In the genomic region with DNA sequence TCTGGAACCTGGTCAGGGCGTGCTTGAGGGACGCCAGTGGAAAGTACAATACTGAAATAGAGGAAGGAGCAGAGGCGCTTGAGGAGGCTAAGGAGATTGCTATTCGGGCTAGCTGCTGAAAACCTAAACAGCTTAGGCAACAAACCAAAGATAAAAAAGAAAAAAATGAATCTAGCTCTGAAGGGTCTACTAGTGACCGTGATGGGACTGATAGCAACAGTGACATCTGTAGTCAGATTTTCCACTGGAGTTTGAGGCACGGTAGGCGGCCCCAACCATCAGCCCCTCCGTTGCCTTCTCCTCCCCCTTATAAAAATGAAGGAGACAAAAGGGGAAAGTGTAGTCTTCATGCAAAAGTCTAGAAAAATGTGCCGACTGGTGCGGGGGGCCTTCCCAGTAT, we compare ENCODE assay signal across 24 mouse cellular contexts.
A peak's percentile ranks its signal among the peaks of the same experiment; 100 is the strongest.
DNase-seq lines count a peak whose midpoint lies in the region; ATAC-seq and TF ChIP-seq lines count a peak whose summit lies in the region.
"Had no signal": no experiment of that assay in that cellular context is flagged by ENCODE, and none has a peak within 500 bp of the region (broad histone marks: within the 10 kb centered on the region; RNA-seq: fewer than 3 reads in every experiment).

No protein-coding gene starts in this region.

- no peaks in the 10 kb centered on the region for H3K36me3 ChIP-seq in CH12.LX (replicated peaks in 1 of 2; ENCODE audit: control insufficient read depth in 1 of 2, insufficient read depth in 1 of 2, low read length in 1 of 2)
- no peaks in the 10 kb centered on the region for H3K36me3 ChIP-seq in MEL (ENCODE audit: control insufficient read depth in 1 of 2, insufficient read depth in 2 of 2, low read length in 2 of 2)
- no peaks in the 10 kb centered on the region for H3K36me3 ChIP-seq in myocyte (ENCODE audit: control insufficient read depth, insufficient read depth)
- no peaks in the 10 kb centered on the region for H3K36me3 ChIP-seq in heart, embryonic 12.5 days
- H3K36me3 ChIP-seq: G1E had no signal

- TF ChIP-seq CTCF in CH12.LX (conservative IDR thresholded peaks at IDR 0.05 in 1 of 2, IDR thresholded peaks at IDR 0.05 in 1 of 2; ENCODE audit: low read depth in 2 of 2, low read length in 2 of 2) (no peak), MEL (IDR thresholded peaks at IDR 0.05 in 2 of 3, conservative IDR thresholded peaks at IDR 0.05 in 1 of 3; ENCODE audit: control insufficient read depth in 1 of 3, insufficient read depth in 1 of 3, low read depth in 2 of 3, low read length in 3 of 3, poor library complexity in 1 of 3, severe bottlenecking in 1 of 3) (no peak)

- in situ Hi-C loops in CH12.LX (cut with MboI; ENCODE audit: low pct_ligation_motif_present, low pct_unique_long_range_greater_than_20kb, low sequenced_read_pairs) = no loop called here

- 0 out of 2 replicates have a peak, but pooled peaks have one; percentile 35 for TF ChIP-seq EP300 in CH12.LX (IDR thresholded peaks at IDR 0.05; ENCODE audit: low read length)
- no peak for TF ChIP-seq EP300 in MEL (IDR thresholded peaks at IDR 0.05; ENCODE audit: low read depth in 1 of 2, low read length in 2 of 2)

- H3K27me3 ChIP-seq in CH12.LX (replicated peaks) (no peaks in the 10 kb centered on the region), MEL (ENCODE audit: control insufficient read depth in 1 of 2, insufficient read depth in 2 of 2, low read length in 2 of 2) (no peaks in the 10 kb centered on the region), myocyte (ENCODE audit: control insufficient read depth, insufficient read depth, insufficient read length) (no peaks in the 10 kb centered on the region)
- no peaks in the 10 kb centered on the region for H3K27me3 ChIP-seq in heart, embryonic 12.5 days (replicated peaks)
- H3K27me3 ChIP-seq: Patski had no signal

- H3K79me2 ChIP-seq in CH12.LX (replicated peaks; ENCODE audit: control insufficient read depth, extremely low read depth, insufficient read depth, poor library complexity, severe bottlenecking) (no peaks in the 10 kb centered on the region), MEL (ENCODE audit: control insufficient read depth, insufficient read depth, low read length, poor library complexity) (no peaks in the 10 kb centered on the region), myocyte (ENCODE audit: control insufficient read depth, insufficient read depth) (no peaks in the 10 kb centered on the region)

- TF ChIP-seq POLR2A in CH12.LX (IDR thresholded peaks at IDR 0.05; ENCODE audit: low read depth, low read length) = peak; percentile 32; the same call in 1 of the 2 replicates
- TF ChIP-seq POLR2A in MEL (IDR thresholded peaks at IDR 0.05; ENCODE audit: control insufficient read depth in 1 of 2, insufficient read depth in 1 of 2, low read depth in 1 of 2, low read length in 2 of 2, poor library complexity in 1 of 2) = no peak
- TF ChIP-seq POLR2A in myocyte (IDR thresholded peaks at IDR 0.05; ENCODE audit: insufficient read length, low read depth) = no peak

- DNase-seq in A20 (ENCODE audit: low read depth, low spot score) (peak; percentile 66), CH12.LX (ENCODE audit: extremely low read depth) (peak; percentile 61), MEL (ENCODE audit: low read depth, low spot score) (peak; percentile 7)
- no peak for DNase-seq in lung, adult 18-20 months
- DNase-seq in adrenal gland, postnatal 10 days = no peak
- DNase-seq: adrenal gland, adult 2 months; adrenal gland, adult 8-10 months; adrenal gland, postnatal 14 days; adrenal gland, postnatal 25 days; adrenal gland, postnatal 36 days; B cell, adult 2 months; cerebellum, adult 11 months; cerebellum, adult 11-12 months; cerebellum, adult 18-20 months; cerebellum, adult 2 months; cerebellum, adult 8-10 months; cerebellum, adult 9-10 months had no signal

- H3K4me1 ChIP-seq in CH12.LX (ENCODE audit: control insufficient read depth in 1 of 2, insufficient read depth in 2 of 2) = peaks cover 3 to 5% of the 10 kb centered on the region in 2 experiments; a peak in 2 of 4 replicates
- no peaks in the 10 kb centered on the region for H3K4me1 ChIP-seq in MEL (ENCODE audit: control insufficient read depth in 1 of 2, insufficient read depth in 2 of 2, low read length in 2 of 2)
- no peaks in the 10 kb centered on the region for H3K4me1 ChIP-seq in heart, embryonic 12.5 days (replicated peaks)

- WGBS in heart, embryonic 12.5 days = 79% methylated on average over 10 of the region's 10 CpGs

- H3K27ac ChIP-seq in CH12.LX (ENCODE audit: insufficient read depth, low read depth) (peak overlapping the region; percentile 67), MEL (ENCODE audit: control insufficient read depth, low read depth, low read length) (no peak overlapping the region)
- H3K27ac ChIP-seq in heart, embryonic 12.5 days (ENCODE audit: poor library complexity, severe bottlenecking) = no peak overlapping the region

- dilution Hi-C loops in CH12.LX (cut with MboI; ENCODE audit: extremely low pct_ligation_motif_present, extremely low pct_unique_long_range_greater_than_20kb, low sequenced_read_pairs) = no loop called here

- TF ChIP-seq RAD21 in CH12.LX (IDR thresholded peaks at IDR 0.05; ENCODE audit: low read depth, low read length) = no peak
- TF ChIP-seq RAD21 in MEL (IDR thresholded peaks at IDR 0.05; ENCODE audit: low read depth, low read length) = no peak

- H3K9me3 ChIP-seq in CH12.LX (replicated peaks; ENCODE audit: low read length) = no peaks in the 10 kb centered on the region
- H3K9me3 ChIP-seq in MEL (replicated peaks; ENCODE audit: insufficient read depth, low read length) = no peaks in the 10 kb centered on the region
- 0 out of 2 replicates have a peak, but pooled peaks cover 9% of the 10 kb centered on the region for H3K9me3 ChIP-seq in heart, embryonic 12.5 days (replicated peaks)
- H3K9me3 ChIP-seq: G1E had no signal

- H3K4me3 ChIP-seq in CH12.LX (replicated peaks in 1 of 3; ENCODE audit: low read depth in 2 of 3, low read length in 2 of 3, poor library complexity in 1 of 3) = peak overlapping the region; percentile 48 to 61 (median 58)
- no peak overlapping the region for H3K4me3 ChIP-seq in MEL (ENCODE audit: control insufficient read depth in 1 of 2, insufficient read depth in 1 of 2, low read depth in 2 of 2, low read length in 2 of 2)
- H3K4me3 ChIP-seq in myocyte = no peak overlapping the region
- no peak overlapping the region for H3K4me3 ChIP-seq in heart, embryonic 12.5 days

- no peak overlapping the region for H3ac ChIP-seq in myocyte (ENCODE audit: control insufficient read depth, insufficient read length)

- peak overlapping the region; percentile 87 for H3K4me2 ChIP-seq in CH12.LX (ENCODE audit: insufficient read depth, low read depth, poor library complexity, severe bottlenecking)
- H3K4me2 ChIP-seq in myocyte (ENCODE audit: low read depth) = peak overlapping the region; percentile 9
- H3K4me2 ChIP-seq in heart, embryonic 12.5 days = no peak overlapping the region

- ATAC-seq in heart, embryonic 12.5 days (ENCODE audit: insufficient number of reproducible peaks, low FRiP score) = no peak
- no peak for ATAC-seq in megakaryocyte, adult 5-6 weeks (ENCODE audit: poor library complexity, severe bottlenecking)
- ATAC-seq: activated CD4-positive, CD25-positive, alpha-beta regulatory T cell, adult 4 months; CD4-positive, CD25-positive, alpha-beta regulatory T cell, adult 4 months; Patski had no signal

- H3K9ac ChIP-seq in CH12.LX (ENCODE audit: insufficient read depth, low read depth) (peak overlapping the region; percentile 95), MEL (ENCODE audit: control insufficient read depth, low read depth, low read length, poor library complexity, severe bottlenecking) (no peak overlapping the region)
- H3K9ac ChIP-seq in heart, embryonic 12.5 days = no peak overlapping the region

TF ChIP-seq in CH12.LX, 34 proteins besides CTCF, POLR2A, EP300 and RAD21 (continues in another document):
- TF ChIP-seq KAT2A (IDR thresholded peaks at IDR 0.05; ENCODE audit: insufficient replicate concordance, low read length) (no peak), IRF4 (IDR thresholded peaks at IDR 0.05; ENCODE audit: low read depth, low read length) (no peak), SMC3 (IDR thresholded peaks at IDR 0.05; ENCODE audit: low read depth, low read length) (no peak), USF1 (IDR thresholded peaks at IDR 0.05; ENCODE audit: low read depth, low read length) (no peak), JUN (IDR thresholded peaks at IDR 0.05; ENCODE audit: insufficient read depth, low read depth, low read length) (peak; percentile 58; the same call in 1 of the 2 replicates), TBP (conservative IDR thresholded peaks at IDR 0.05; ENCODE audit: low read depth, low read length) (no peak), ETS1 (conservative IDR thresholded peaks at IDR 0.05; ENCODE audit: low read depth, low read length) (no peak; the same call in 1 of the 2 replicates), JUND (conservative IDR thresholded peaks at IDR 0.05; ENCODE audit: low read depth, low read length) (peak; percentile 81)

TF ChIP-seq in MEL, 35 proteins besides CTCF, POLR2A, EP300 and RAD21:
- TF ChIP-seq MYB (IDR thresholded peaks at IDR 0.05; ENCODE audit: low read depth, low read length) = no peak
- TF ChIP-seq CHD1 (IDR thresholded peaks at IDR 0.05; ENCODE audit: low read depth, low read length) = no peak
- TF ChIP-seq ZKSCAN1 (IDR thresholded peaks at IDR 0.05; ENCODE audit: low read depth, low read length) = no peak
TF ChIP-seq in MEL: peak in this region for 0.

TF ChIP-seq in myocyte, 11 proteins besides CTCF, POLR2A, EP300 and RAD21:
- TF ChIP-seq SRF (IDR thresholded peaks at IDR 0.05; ENCODE audit: control insufficient read depth, insufficient read length, low read depth) (no peak), MAX (IDR thresholded peaks at IDR 0.05; ENCODE audit: low read depth) (no peak), POLR2AphosphoS2 (IDR thresholded peaks at IDR 0.05; ENCODE audit: insufficient read length, low read depth) (no peak), CEBPB (IDR thresholded peaks at IDR 0.05; ENCODE audit: insufficient read depth, poor library complexity, severe bottlenecking) (no peak)

Comparison
In these comparisons a context has a peak if more than half of its experiments do, and no peak if none do; other contexts are left out.
1. DNase-seq: peak in A20 (single experiment), CH12.LX (single experiment) and MEL (single experiment); none in lung, adult 18-20 months (0 of 2) and adrenal gland, postnatal 10 days (single experiment).
2. H3K4me3 ChIP-seq: peak in CH12.LX (3 of 3); none in MEL (0 of 2), myocyte (single experiment) and heart, embryonic 12.5 days (single experiment).